Mouse (Mus musculus): Measurements from ENCODE around the gene Map2k2.

GRCm38 (mm10) chr10:81120650-81121049, 14.9 kb downstream of the Map2k2 start:
- no peak for TF ChIP-seq CTCF (IDR thresholded peaks at IDR 0.05; ENCODE audit: low read depth, low read length)
- TF ChIP-seq GATA1 (IDR thresholded peaks at IDR 0.05; ENCODE audit: borderline replicate concordance, low read length), result no peak
- TF ChIP-seq TAL1 (conservative IDR thresholded peaks at IDR 0.05; ENCODE audit: low read depth, low read length), result no peak
- TF ChIP-seq GATA2 (IDR thresholded peaks at IDR 0.05; ENCODE audit: borderline replicate concordance, low read depth, low read length), result no peak
- no peak for TF ChIP-seq POLR2AphosphoS5 (IDR thresholded peaks at IDR 0.05; ENCODE audit: insufficient replicate concordance, low read depth, low read length)
